14 mouse cellular contexts compared by ENCODE assay signal in genomic region chr1:192086279-192087037, GRCm38 (mm10). TPM values are rescaled to one million over a fixed set of nuclear protein-coding genes. Genes with fewer than 3 reads are reported as not detected.
DNase-seq lines count a peak whose midpoint lies in the region; ATAC-seq and TF ChIP-seq lines count a peak whose summit lies in the region.
"Had no signal": no experiment of that assay in that cellular context is flagged by ENCODE, and none has a peak within 500 bp of the region (broad histone marks: within the 10 kb centered on the region; RNA-seq: fewer than 3 reads in every experiment).

No protein-coding gene starts in this region.

- H3K4me2 ChIP-seq in liver, postnatal 0 days (ENCODE audit: low read depth, low read length): no peak overlapping the region; the same call in 1 of the 2 replicates
- 0 out of 2 replicates have a peak overlapping the region, but pooled peaks have one; percentile 3 for H3K4me2 ChIP-seq in intestine, embryonic 16.5 days (ENCODE audit: low read depth, low read length)
- H3K4me2 ChIP-seq in midbrain, embryonic 16.5 days (ENCODE audit: low read length): no peak overlapping the region
- H3K4me2 ChIP-seq: liver, embryonic 13.5 days had no signal

- TF ChIP-seq CTCF in liver, postnatal 0 days (IDR thresholded peaks at IDR 0.05; ENCODE audit: low read depth): no peak

- no peak overlapping the region for H3K4me3 ChIP-seq in liver, postnatal 0 days (ENCODE audit: low read depth, low read length)
- no peak overlapping the region for H3K4me3 ChIP-seq in intestine, embryonic 16.5 days (ENCODE audit: low read length)
- no peak overlapping the region for H3K4me3 ChIP-seq in midbrain, embryonic 16.5 days (ENCODE audit: low read depth, low read length)
- H3K4me3 ChIP-seq: erythroblast, embryonic 14.5 days; heart, adult 2 months; liver, embryonic 13.5 days had no signal

- peak overlapping the region; percentile 37; the same call in 1 of the 2 replicates for H3K27ac ChIP-seq in liver, postnatal 0 days (ENCODE audit: low read depth)
- H3K27ac ChIP-seq in intestine, embryonic 16.5 days (ENCODE audit: low read length): peak overlapping the region; percentile 48; the same call in 1 of the 2 replicates
- H3K27ac ChIP-seq in midbrain, embryonic 16.5 days (ENCODE audit: low read length): no peak overlapping the region
- H3K27ac ChIP-seq: heart, adult 2 months; liver, embryonic 13.5 days had no signal

- H3K9me3 ChIP-seq in liver, postnatal 0 days (ENCODE audit: low read length): peaks cover 6% of the 10 kb centered on the region; the same call in 1 of the 2 replicates
- peaks cover 4% of the 10 kb centered on the region; the same call in 1 of the 2 replicates for H3K9me3 ChIP-seq in intestine, embryonic 16.5 days (ENCODE audit: control insufficient read depth, low read length)
- H3K9me3 ChIP-seq in midbrain, embryonic 16.5 days (replicated peaks; ENCODE audit: control insufficient read depth, low read length, poor library complexity, severe bottlenecking): no peaks in the 10 kb centered on the region

- WGBS in liver, postnatal 0 days (ENCODE audit: insufficient replicate concordance): 76% methylated on average over 12 of the region's 12 CpGs
- 81% methylated on average over 12 of the region's 12 CpGs for WGBS in intestine, embryonic 16.5 days
- WGBS in midbrain, embryonic 16.5 days: 89% methylated on average over 12 of the region's 12 CpGs

- peaks cover 19% of the 10 kb centered on the region for H3K4me1 ChIP-seq in liver, postnatal 0 days (ENCODE audit: insufficient read depth)
- peaks cover 18% of the 10 kb centered on the region for H3K4me1 ChIP-seq in intestine, embryonic 16.5 days (ENCODE audit: control insufficient read depth, insufficient read depth, low read length)
- no peaks in the 10 kb centered on the region for H3K4me1 ChIP-seq in midbrain, embryonic 16.5 days (ENCODE audit: control insufficient read depth, insufficient read depth, low read length)

- ATAC-seq in liver, postnatal 0 days: peak; percentile 21
- peak; percentile 76 for ATAC-seq in CD4-positive, CD25-positive, alpha-beta regulatory T cell, adult 4 months
- ATAC-seq in intestine, embryonic 16.5 days: peak; percentile 67
- no peak for ATAC-seq in midbrain, embryonic 16.5 days

- no peaks in the 10 kb centered on the region for H3K27me3 ChIP-seq in liver, postnatal 0 days (ENCODE audit: insufficient read depth, low read length)
- H3K27me3 ChIP-seq in intestine, embryonic 16.5 days (replicated peaks; ENCODE audit: control insufficient read depth, insufficient read depth, low read length): no peaks in the 10 kb centered on the region
- H3K27me3 ChIP-seq in midbrain, embryonic 16.5 days (ENCODE audit: control insufficient read depth, insufficient read depth, low read depth, low read length): peaks cover 10% of the 10 kb centered on the region
- H3K27me3 ChIP-seq: liver, embryonic 13.5 days had no signal

- H3K9ac ChIP-seq in liver, postnatal 0 days (replicated peaks): no peak overlapping the region
- no peak overlapping the region for H3K9ac ChIP-seq in intestine, embryonic 16.5 days (ENCODE audit: low read depth, low read length)
- H3K9ac ChIP-seq in midbrain, embryonic 16.5 days (ENCODE audit: low read depth, low read length): no peak overlapping the region
- H3K9ac ChIP-seq: liver, embryonic 13.5 days had no signal

- no peak for TF ChIP-seq EP300 in liver, postnatal 0 days (IDR thresholded peaks at IDR 0.05; ENCODE audit: low read depth)

- no peaks in the 10 kb centered on the region for H3K36me3 ChIP-seq in liver, postnatal 0 days (replicated peaks; ENCODE audit: insufficient read depth, low read length)
- no peaks in the 10 kb centered on the region for H3K36me3 ChIP-seq in intestine, embryonic 16.5 days (ENCODE audit: control insufficient read depth, insufficient read depth, low read length)
- H3K36me3 ChIP-seq in midbrain, embryonic 16.5 days (ENCODE audit: control insufficient read depth, insufficient read depth, low read length): no peaks in the 10 kb centered on the region

- DNase-seq in liver, postnatal 0 days: peak; percentile 13
- DNase-seq in liver (no peak), MN1 (ENCODE audit: low spot score) (no peak)
- DNase-seq in thymus, postnatal 0 days (ENCODE audit: low spot score): peak; percentile 72
- no peak for DNase-seq in retina, embryonic 14.5 days (ENCODE audit: low spot score)
- DNase-seq: cerebellum, adult 18-20 months; heart, adult 2 months; heart, postnatal 36 days; liver, embryonic 13.5 days; right cerebral cortex, postnatal 4 days had no signal

RNA-seq across cellular contexts. Expression of gene Traf5, which starts 5.9 kb away (rescaled TPM):
- 3.4 and 4.2 TPM in 2 replicates for polyA plus RNA-seq in liver, postnatal 0 days (2015; fragmentation: Nextera tagmentation; extraction: Ambion mirVana)
- polyA plus RNA-seq in CD4-positive, CD25-positive, alpha-beta regulatory T cell, adult 4 months (2017; shearing (Covaris generic)): 10 to 100 TPM; 67.5 to 87.0 TPM
- 17.5 and 20.7 TPM in 2 replicates for polyA plus RNA-seq in intestine, embryonic 16.5 days (2015; fragmentation: Nextera tagmentation; extraction: Ambion mirVana)
- polyA plus RNA-seq in thymus, postnatal 0 days (2015; fragmentation: Nextera tagmentation; extraction: Ambion mirVana): 13.4 and 15.0 TPM in 2 replicates
- 1.6 and 2.7 TPM in 2 replicates for polyA plus RNA-seq in midbrain, embryonic 16.5 days (2015; fragmentation: Nextera tagmentation; extraction: Ambion mirVana)

RNA-seq across cellular contexts. Expression of gene Rcor3, which starts 51.4 kb away (rescaled TPM):
- polyA plus RNA-seq in liver, postnatal 0 days (2015; fragmentation: Nextera tagmentation; extraction: Ambion mirVana): 6.2 and 7.2 TPM in 2 replicates
- polyA plus RNA-seq in CD4-positive, CD25-positive, alpha-beta regulatory T cell, adult 4 months (2017; shearing (Covaris generic)): 10 to 100 TPM; 13.1 to 16.2 TPM
- polyA plus RNA-seq in intestine, embryonic 16.5 days (2015; fragmentation: Nextera tagmentation; extraction: Ambion mirVana): 22.3 and 24.8 TPM in 2 replicates
- polyA plus RNA-seq in thymus, postnatal 0 days (2015; fragmentation: Nextera tagmentation; extraction: Ambion mirVana): 11.5 and 12.2 TPM in 2 replicates
- 36.3 and 40.4 TPM in 2 replicates for polyA plus RNA-seq in midbrain, embryonic 16.5 days (2015; fragmentation: Nextera tagmentation; extraction: Ambion mirVana)

Comparison
In these comparisons a context has a peak if more than half of its experiments do, and no peak if none do; other contexts are left out.
1. DNase-seq: peak in liver, postnatal 0 days (single experiment) and thymus, postnatal 0 days (single experiment); none in liver (single experiment), retina, embryonic 14.5 days (single experiment) and MN1 (single experiment).